Mouse (Mus musculus): ENCODE data around the gene 4930539E08Rik. TPM values are rescaled to one million over a fixed set of nuclear protein-coding genes. Genes with fewer than 3 reads are reported as not detected.

The 4930539E08Rik gene
- polyA plus RNA-seq, 1 experiment from 2014 or later, result 3.9 TPM

- H3K27ac ChIP-seq (ENCODE audit: low read length), result 0 out of 2 replicates have a peak overlapping the region, but pooled peaks have one; percentile 4
- 0 out of 2 replicates have a peak overlapping the region, but pooled peaks have one; percentile 3 for H3K4me2 ChIP-seq (ENCODE audit: low read depth, low read length)
- no peak overlapping the region for H3K4me3 ChIP-seq (ENCODE audit: low read length)
- no peaks in the 10 kb centered on the region for H3K36me3 ChIP-seq (ENCODE audit: control insufficient read depth, insufficient read depth, low read length)
- 59% methylated on average over 8 of the region's 8 CpGs for WGBS
- ATAC-seq, result peak; percentile 83
- H3K9ac ChIP-seq (ENCODE audit: low read depth, low read length), result no peak overlapping the region
- no peaks in the 10 kb centered on the region for H3K4me1 ChIP-seq (ENCODE audit: control insufficient read depth, insufficient read depth, low read length)
- H3K9me3 ChIP-seq (ENCODE audit: control insufficient read depth, low read length), result no peaks in the 10 kb centered on the region
- H3K27me3 ChIP-seq (replicated peaks; ENCODE audit: control insufficient read depth, insufficient read depth, low read length), result no peaks in the 10 kb centered on the region
Measured at GRCm38 (mm10) chr17:28921086-28921485, 6.0 kb upstream of the 4930539E08Rik start.

- no peaks in the 10 kb centered on the region for H3K9me3 ChIP-seq (ENCODE audit: control insufficient read depth, low read length)
- H3K36me3 ChIP-seq (ENCODE audit: control insufficient read depth, insufficient read depth, low read length), result no peaks in the 10 kb centered on the region
- H3K4me1 ChIP-seq (ENCODE audit: control insufficient read depth, insufficient read depth, low read length), result peaks cover 4% of the 10 kb centered on the region
- no peak overlapping the region for H3K27ac ChIP-seq (ENCODE audit: low read length)
- ATAC-seq, result no peak
- H3K27me3 ChIP-seq (replicated peaks; ENCODE audit: control insufficient read depth, insufficient read depth, low read length), result no peaks in the 10 kb centered on the region
- WGBS, result 96% methylated on average over 1 of the region's 1 CpGs
- no peak overlapping the region for H3K9ac ChIP-seq (ENCODE audit: low read depth, low read length)
- no peak overlapping the region for H3K4me2 ChIP-seq (ENCODE audit: low read depth, low read length)
- no peak overlapping the region for H3K4me3 ChIP-seq (ENCODE audit: low read length)
Measured at GRCm38 (mm10) chr17:28916520-28916919, 1.4 kb upstream of the 4930539E08Rik start.

- Histone ChIP-seq H3K4me2 (ENCODE audit: low read depth, low read length) (peak overlapping the region; percentile 45), H3K9me3 (ENCODE audit: control insufficient read depth, low read length) (no peaks in the 10 kb centered on the region), H3K27ac (ENCODE audit: low read length) (peak overlapping the region; percentile 90), H3K9ac (ENCODE audit: low read depth, low read length) (peak overlapping the region; percentile 46), H3K36me3 (ENCODE audit: control insufficient read depth, insufficient read depth, low read length) (no peaks in the 10 kb centered on the region), H3K4me1 (ENCODE audit: control insufficient read depth, insufficient read depth, low read length) (peaks cover 18% of the 10 kb centered on the region), H3K27me3 (replicated peaks; ENCODE audit: control insufficient read depth, insufficient read depth, low read length) (no peaks in the 10 kb centered on the region), H3K4me3 (ENCODE audit: low read length) (peak overlapping the region; percentile 30)
- 0 out of 2 replicates have a peak, but pooled peaks have one; percentile 21 for ATAC-seq
- WGBS, result 47% methylated on average over 6 of the region's 6 CpGs
Measured at GRCm38 (mm10) chr17:28913940-28914339, 1.2 kb downstream of the 4930539E08Rik start.

- peak overlapping the region; percentile 45; the same call in 1 of the 2 replicates for H3K4me2 ChIP-seq (ENCODE audit: low read depth, low read length)
- peaks cover 18% of the 10 kb centered on the region for H3K4me1 ChIP-seq (ENCODE audit: control insufficient read depth, insufficient read depth, low read length)
- H3K9me3 ChIP-seq (ENCODE audit: control insufficient read depth, low read length), result no peaks in the 10 kb centered on the region
- 37% methylated on average over 5 of the region's 5 CpGs for WGBS
- 0 out of 2 replicates have a peak overlapping the region, but pooled peaks have one; percentile 7 for H3K4me3 ChIP-seq (ENCODE audit: low read length)
- no peaks in the 10 kb centered on the region for H3K36me3 ChIP-seq (ENCODE audit: control insufficient read depth, insufficient read depth, low read length)
- no peaks in the 10 kb centered on the region for H3K27me3 ChIP-seq (replicated peaks; ENCODE audit: control insufficient read depth, insufficient read depth, low read length)
- ATAC-seq, result peak; percentile 30
- H3K27ac ChIP-seq (ENCODE audit: low read length), result peak overlapping the region; percentile 16
- H3K9ac ChIP-seq (ENCODE audit: low read depth, low read length), result no peak overlapping the region
Measured at GRCm38 (mm10) chr17:28913200-28913599, 1.9 kb downstream of the 4930539E08Rik start.

GRCm38 (mm10) chr17:28910139-28910538 lies 5.0 kb downstream of the 4930539E08Rik start:
- Histone ChIP-seq H3K4me1 (ENCODE audit: control insufficient read depth, insufficient read depth, low read length) (peaks cover 18% of the 10 kb centered on the region), H3K4me2 (ENCODE audit: low read depth, low read length) (peak overlapping the region; percentile 51; the same call in 1 of the 2 replicates), H3K9me3 (ENCODE audit: control insufficient read depth, low read length) (no peaks in the 10 kb centered on the region), H3K27me3 (replicated peaks; ENCODE audit: control insufficient read depth, insufficient read depth, low read length) (no peaks in the 10 kb centered on the region), H3K4me3 (ENCODE audit: low read length) (peak overlapping the region; percentile 23; the same call in 1 of the 2 replicates), H3K27ac (ENCODE audit: low read length) (peak overlapping the region; percentile 19; the same call in 1 of the 2 replicates), H3K9ac (ENCODE audit: low read depth, low read length) (peak overlapping the region; percentile 54; the same call in 1 of the 2 replicates), H3K36me3 (ENCODE audit: control insufficient read depth, insufficient read depth, low read length) (no peaks in the 10 kb centered on the region)
- whole genome bisulfite sequencing, result 28% methylated on average over 7 of the region's 7 CpGs
- ATAC-seq, result peak; percentile 42

GRCm38 (mm10) chr17:28909252-28909941 lies 5.7 kb downstream of the 4930539E08Rik start:
- WGBS, result 9% methylated on average over 29 of the region's 29 CpGs
- H3K9ac ChIP-seq (ENCODE audit: low read depth, low read length), result peak overlapping the region; percentile 54
- no peaks in the 10 kb centered on the region for H3K9me3 ChIP-seq (ENCODE audit: control insufficient read depth, low read length)
- no peaks in the 10 kb centered on the region for H3K27me3 ChIP-seq (replicated peaks; ENCODE audit: control insufficient read depth, insufficient read depth, low read length)
- peak overlapping the region; percentile 51 for H3K4me2 ChIP-seq (ENCODE audit: low read depth, low read length)
- 0 out of 2 replicates have a peak overlapping the region, but pooled peaks have one; percentile 9 for H3K27ac ChIP-seq (ENCODE audit: low read length)
- H3K4me3 ChIP-seq (ENCODE audit: low read length), result peak overlapping the region; percentile 23
- H3K4me1 ChIP-seq (ENCODE audit: control insufficient read depth, insufficient read depth, low read length), result peaks cover 18% of the 10 kb centered on the region
- ATAC-seq, result no peak
- no peaks in the 10 kb centered on the region for H3K36me3 ChIP-seq (ENCODE audit: control insufficient read depth, insufficient read depth, low read length)

- Histone ChIP-seq H3K9me3 (ENCODE audit: control insufficient read depth, low read length) (no peaks in the 10 kb centered on the region), H3K27me3 (replicated peaks; ENCODE audit: control insufficient read depth, insufficient read depth, low read length) (no peaks in the 10 kb centered on the region), H3K4me1 (ENCODE audit: control insufficient read depth, insufficient read depth, low read length) (peaks cover 16% of the 10 kb centered on the region), H3K4me3 (ENCODE audit: low read length) (no peak overlapping the region), H3K27ac (ENCODE audit: low read length) (no peak overlapping the region), H3K4me2 (ENCODE audit: low read depth, low read length) (no peak overlapping the region), H3K9ac (ENCODE audit: low read depth, low read length) (no peak overlapping the region), H3K36me3 (ENCODE audit: control insufficient read depth, insufficient read depth, low read length) (no peaks in the 10 kb centered on the region)
- 80% methylated on average over 7 of the region's 7 CpGs for WGBS
- no peak for ATAC-seq
Measured at GRCm38 (mm10) chr17:28907959-28908358, 7.2 kb downstream of the 4930539E08Rik start.

- Histone ChIP-seq H3K27ac (ENCODE audit: low read length) (no peak overlapping the region), H3K9me3 (ENCODE audit: control insufficient read depth, low read length) (no peaks in the 10 kb centered on the region), H3K4me2 (ENCODE audit: low read depth, low read length) (no peak overlapping the region), H3K27me3 (replicated peaks; ENCODE audit: control insufficient read depth, insufficient read depth, low read length) (no peaks in the 10 kb centered on the region), H3K36me3 (ENCODE audit: control insufficient read depth, insufficient read depth, low read length) (peaks cover 2% of the 10 kb centered on the region; the same call in 1 of the 2 replicates), H3K4me1 (ENCODE audit: control insufficient read depth, insufficient read depth, low read length) (peaks cover 12% of the 10 kb centered on the region), H3K9ac (ENCODE audit: low read depth, low read length) (no peak overlapping the region), H3K4me3 (ENCODE audit: low read length) (no peak overlapping the region)
- WGBS, result 78% methylated on average over 13 of the region's 13 CpGs
- ATAC-seq, result no peak
Measured at GRCm38 (mm10) chr17:28905377-28905916, 9.7 kb downstream of the 4930539E08Rik start.

- no peak for ATAC-seq
- H3K9me3 ChIP-seq (ENCODE audit: control insufficient read depth, low read length), result no peaks in the 10 kb centered on the region
- H3K27ac ChIP-seq (ENCODE audit: low read length), result no peak overlapping the region
- H3K9ac ChIP-seq (ENCODE audit: low read depth, low read length), result no peak overlapping the region
- WGBS, result 33% methylated on average over 23 of the region's 23 CpGs
- peaks cover 2% of the 10 kb centered on the region; the same call in 1 of the 2 replicates for H3K36me3 ChIP-seq (ENCODE audit: control insufficient read depth, insufficient read depth, low read length)
- peaks cover 7% of the 10 kb centered on the region for H3K4me1 ChIP-seq (ENCODE audit: control insufficient read depth, insufficient read depth, low read length)
- H3K4me3 ChIP-seq (ENCODE audit: low read length), result no peak overlapping the region
- H3K27me3 ChIP-seq (replicated peaks; ENCODE audit: control insufficient read depth, insufficient read depth, low read length), result no peaks in the 10 kb centered on the region
- H3K4me2 ChIP-seq (ENCODE audit: low read depth, low read length), result no peak overlapping the region
Measured at GRCm38 (mm10) chr17:28904546-28905376, 10.4 kb downstream of the 4930539E08Rik start.

Data from intestine, embryonic 16.5 days (tissue).